Mouse (Mus musculus) heart, postnatal 0 days (tissue): ENCODE results near the gene 1810010H24Rik.

ENCODE experiments used
- CTCF ChIP-seq: IDR thresholded peaks from 2 replicates; pipeline ENCODE4 v1.5.1; 2016; ENCODE audit warnings: antibody characterized with exemption, control low read depth, low read depth
- EP300 ChIP-seq: IDR thresholded peaks from 2 replicates; pipeline ENCODE4 v1.6.1; 2016; ENCODE audit warnings: antibody characterized with exemption, low read depth

DNA sequence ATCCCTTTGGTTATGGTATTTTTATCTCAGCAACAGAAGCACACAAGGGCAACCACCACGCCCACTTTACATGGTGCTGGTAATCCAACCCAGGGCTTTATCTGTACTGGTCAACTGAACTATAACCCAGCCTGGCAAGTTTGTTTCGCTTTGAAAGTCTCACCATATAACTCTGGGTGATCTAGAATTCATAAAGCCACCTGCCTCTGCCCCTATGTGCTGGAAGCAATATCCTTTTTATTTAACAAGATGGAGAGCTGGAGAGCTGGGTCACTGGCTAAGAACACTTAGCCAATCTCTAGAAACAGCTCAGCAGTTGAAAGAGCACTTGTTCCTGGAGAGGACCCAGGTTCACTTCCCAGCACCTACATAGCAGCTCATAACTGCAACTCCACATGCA is 38.1 kb upstream of the 1810010H24Rik start:
- no peak for TF ChIP-seq CTCF
- TF ChIP-seq EP300, result no peak
